Mouse (Mus musculus): ENCODE measurements at regions not wholly inside any gene's neighbourhood (a gene's known extent, or its start where the extent isn't known, plus 50 kb on each side); places are given as distances from the start of the nearest gene placed in this dataset.
"Not testable (repeated sequence)": the region's sequence is repeated elsewhere in the genome, so short reads cannot be mapped to it uniquely, and the experiment has no call there.

GRCm38 (mm10) chr2:21970774-21971406 lies 256.4 kb upstream of the Myo3a start:
- DNase-seq (ENCODE audit: extremely low spot score in 1 of 2, low spot score in 2 of 2) = no peak
- intact Hi-C loops (cut with DNase I) = no loop called here

GRCm38 (mm10) chr2:21974599-21974998 lies 252.7 kb upstream of the Myo3a start:
- intact Hi-C loops (cut with DNase I) = no loop called here
- no peak for DNase-seq (ENCODE audit: extremely low spot score in 1 of 2, low spot score in 2 of 2)

GRCm38 (mm10) chr2:21975547-21975946 lies 251.8 kb upstream of the Myo3a start:
- intact Hi-C loops (cut with DNase I) = no loop called here
- DNase-seq (ENCODE audit: extremely low spot score in 1 of 2, low spot score in 2 of 2) = no peak

GRCm38 (mm10) chr2:21976337-21976736 lies 251.0 kb upstream of the Myo3a start:
- intact Hi-C loops (cut with DNase I) = no loop called here
- DNase-seq (ENCODE audit: extremely low spot score in 1 of 2, low spot score in 2 of 2) = no peak

GRCm38 (mm10) chr2:21976831-21977230 lies 250.5 kb upstream of the Myo3a start:
- no peak for DNase-seq (ENCODE audit: extremely low spot score in 1 of 2, low spot score in 2 of 2)
- intact Hi-C loops (cut with DNase I) = no loop called here

GRCm38 (mm10) chr2:21980177-21980576 lies 247.1 kb upstream of the Myo3a start:
- no peak for DNase-seq (ENCODE audit: extremely low spot score in 1 of 2, low spot score in 2 of 2)
- intact Hi-C loops (cut with DNase I) = no loop called here

- intact Hi-C loops (cut with DNase I) = no loop called here
- no peak for DNase-seq (ENCODE audit: extremely low spot score in 1 of 2, low spot score in 2 of 2)
Observed at GRCm38 (mm10) chr2:22024438-22024837, 202.9 kb upstream of the Myo3a start.

GRCm38 (mm10) chr2:22026794-22027193 lies 200.5 kb upstream of the Myo3a start:
- DNase-seq (ENCODE audit: extremely low spot score in 1 of 2, low spot score in 2 of 2) = no peak
- intact Hi-C loops (cut with DNase I) = no loop called here

- DNase-seq (ENCODE audit: extremely low spot score in 1 of 2, low spot score in 2 of 2) = no peak
- intact Hi-C loops (cut with DNase I) = no loop called here
Observed at GRCm38 (mm10) chr2:22028569-22028968, 198.7 kb upstream of the Myo3a start.

- no peak for DNase-seq (ENCODE audit: extremely low spot score in 1 of 2, low spot score in 2 of 2)
- intact Hi-C loops (cut with DNase I) = no loop called here
Observed at GRCm38 (mm10) chr2:22029022-22029803, 198.1 kb upstream of the Myo3a start.

- no peak for DNase-seq (ENCODE audit: extremely low spot score in 1 of 2, low spot score in 2 of 2)
- intact Hi-C loops (cut with DNase I) = no loop called here
Observed at GRCm38 (mm10) chr2:22029804-22030194, 197.5 kb upstream of the Myo3a start.

GRCm38 (mm10) chr2:22036841-22037240 lies 190.5 kb upstream of the Myo3a start:
- DNase-seq (ENCODE audit: extremely low spot score in 1 of 2, low spot score in 2 of 2) = no peak
- intact Hi-C loops (cut with DNase I) = no loop called here

GRCm38 (mm10) chr2:22038780-22039179 lies 188.5 kb upstream of the Myo3a start:
- intact Hi-C loops (cut with DNase I) = no loop called here
- no peak for DNase-seq (ENCODE audit: extremely low spot score in 1 of 2, low spot score in 2 of 2)

GRCm38 (mm10) chr2:22043937-22044336 lies 183.4 kb upstream of the Myo3a start:
- intact Hi-C loops (cut with DNase I); DNase-seq (ENCODE audit: extremely low spot score in 1 of 2, low spot score in 2 of 2): not testable (repeated sequence)

GRCm38 (mm10) chr2:22044949-22045348 lies 182.4 kb upstream of the Myo3a start:
- DNase-seq (ENCODE audit: extremely low spot score in 1 of 2, low spot score in 2 of 2) = no peak
- intact Hi-C loops (cut with DNase I) = no loop called here

GRCm38 (mm10) chr2:22047465-22047864 lies 179.8 kb upstream of the Myo3a start:
- intact Hi-C loops (cut with DNase I) = no loop called here
- no peak for DNase-seq (ENCODE audit: extremely low spot score in 1 of 2, low spot score in 2 of 2)

GRCm38 (mm10) chr2:22066535-22066934 lies 160.8 kb upstream of the Myo3a start:
- intact Hi-C loops (cut with DNase I) = no loop called here
- DNase-seq (ENCODE audit: extremely low spot score in 1 of 2, low spot score in 2 of 2) = no peak

- intact Hi-C loops (cut with DNase I) = no loop called here
- no peak for DNase-seq (ENCODE audit: extremely low spot score in 1 of 2, low spot score in 2 of 2)
Observed at GRCm38 (mm10) chr2:22096848-22097247, 130.5 kb upstream of the Myo3a start.

- intact Hi-C loops (cut with DNase I) = no loop called here
- DNase-seq (ENCODE audit: extremely low spot score in 1 of 2, low spot score in 2 of 2) = no peak
Observed at GRCm38 (mm10) chr2:22105150-22105549, 122.2 kb upstream of the Myo3a start.

GRCm38 (mm10) chr2:22149721-22150120 lies 77.6 kb upstream of the Myo3a start:
- intact Hi-C loops (cut with DNase I) = no loop called here
- DNase-seq (ENCODE audit: extremely low spot score in 1 of 2, low spot score in 2 of 2) = no peak

GRCm38 (mm10) chr2:22156576-22156975 lies 70.7 kb upstream of the Myo3a start:
- intact Hi-C loops (cut with DNase I) = no loop called here
- no peak for DNase-seq (ENCODE audit: extremely low spot score in 1 of 2, low spot score in 2 of 2)
